Mouse (Mus musculus) adrenal gland, postnatal 25 days (tissue): Measurements from ENCODE around the gene Cdk5rap2. TPM values are rescaled to one million over a fixed set of nuclear protein-coding genes. Genes with fewer than 3 reads are reported as not detected.

ENCODE experiments used
- DNase-seq: peaks from one replicate; pipeline ENCODE4 v3.0.0; 2021; ENCODE audit warnings: mixed read lengths
- total RNA-seq: library from RNA; stranded (reverse); gene quantifications from 2 replicates; pipeline ENCODE4 v1.2.3, GENCODE M21; 2021

Cdk5rap2 gene
- total RNA-seq, 1 experiment from 2014 or later, result 49.8 TPM

DNA sequence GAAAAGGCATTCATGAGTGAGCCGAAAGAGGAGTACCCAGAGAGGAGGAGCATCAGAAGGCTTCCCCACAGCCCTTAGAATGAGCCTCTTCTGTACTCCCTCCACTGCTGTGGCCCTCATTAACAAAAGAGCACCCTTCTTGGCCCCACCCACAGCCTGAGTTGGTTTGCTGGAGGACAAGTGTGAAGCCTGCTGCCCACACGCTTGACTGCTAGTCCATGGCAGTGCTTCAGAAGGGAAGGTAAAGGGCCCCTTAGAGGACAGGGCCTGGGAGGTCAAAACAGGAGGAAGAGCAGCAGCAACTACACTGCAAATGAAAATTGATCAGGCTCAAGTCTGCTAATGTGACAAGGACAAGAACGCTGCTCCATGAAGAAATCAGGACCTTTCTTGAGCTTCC is 56.6 kb downstream of the Cdk5rap2 start:
- no peak for DNase-seq

DNA sequence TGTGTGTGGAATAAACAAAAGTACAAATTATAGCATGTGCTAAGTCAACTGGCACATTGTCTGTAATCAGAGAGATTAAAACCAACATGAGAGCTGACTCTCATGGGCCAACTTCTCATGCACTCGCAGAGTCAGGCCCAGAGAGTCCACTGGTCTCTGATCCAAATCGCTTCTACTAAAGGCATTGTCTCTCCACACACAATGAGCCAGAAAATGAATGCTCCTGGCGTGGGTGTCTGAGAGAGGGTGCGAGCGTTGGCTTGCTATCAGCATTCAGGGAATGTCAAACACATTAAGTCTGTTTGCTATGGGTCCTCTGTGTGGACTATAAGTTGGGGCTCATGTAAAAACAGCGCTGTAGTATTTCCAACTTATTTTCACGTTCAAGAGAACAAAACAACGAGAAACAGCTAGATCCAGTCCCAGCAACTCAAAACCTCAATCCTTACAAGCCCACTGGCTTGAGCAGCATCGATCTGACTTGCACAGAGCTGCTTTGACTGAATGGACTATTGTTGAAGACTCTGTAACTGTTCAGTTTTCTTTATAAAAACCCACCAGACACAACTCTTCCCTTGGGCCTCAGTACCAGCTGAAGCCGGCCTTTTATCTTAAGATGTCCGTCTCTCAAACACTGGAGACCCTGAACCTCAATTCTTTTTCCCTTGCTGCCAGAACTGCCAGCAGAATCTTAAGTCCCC is 74.6 kb downstream of the Cdk5rap2 start:
- DNase-seq, result no peak

DNA sequence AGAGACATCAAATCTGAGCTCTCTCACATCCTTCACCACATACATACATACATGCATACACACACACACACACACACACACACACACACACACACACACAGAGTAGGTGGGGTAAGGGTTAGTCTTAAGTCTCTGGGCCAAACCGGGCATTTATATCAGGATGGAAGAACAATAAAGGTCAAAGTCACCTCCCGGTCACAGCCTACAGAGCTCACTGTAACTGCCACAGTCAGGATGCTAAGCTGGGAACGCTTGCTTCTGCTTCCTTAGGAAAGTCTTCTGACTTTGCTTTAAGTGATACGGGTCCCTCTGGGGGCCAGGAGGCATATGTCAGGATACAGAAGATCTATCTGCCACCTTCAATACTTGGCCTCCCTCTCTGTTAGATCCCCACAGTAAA is 75.2 kb downstream of the Cdk5rap2 start:
- no peak for DNase-seq

DNA sequence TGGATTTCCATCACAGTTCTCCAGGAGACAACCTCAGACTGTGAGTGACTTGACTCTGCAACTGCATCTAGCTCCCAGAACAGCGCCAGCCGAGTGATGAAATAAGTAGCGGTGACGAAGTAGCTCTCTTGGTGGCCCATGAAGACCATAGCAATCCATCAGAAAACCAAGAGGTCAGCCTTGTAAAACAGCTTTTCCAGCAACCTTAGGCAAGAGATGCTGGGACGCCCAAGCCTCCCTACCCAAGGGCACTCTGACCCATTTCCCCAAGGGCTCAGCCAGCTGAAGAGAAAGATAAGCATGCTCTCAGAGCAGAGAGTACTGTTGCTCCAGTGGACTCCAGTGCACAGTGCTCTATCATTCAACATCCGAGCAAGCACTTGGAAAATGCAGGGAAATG is 77.3 kb downstream of the Cdk5rap2 start:
- DNase-seq, result peak; percentile 31

DNA sequence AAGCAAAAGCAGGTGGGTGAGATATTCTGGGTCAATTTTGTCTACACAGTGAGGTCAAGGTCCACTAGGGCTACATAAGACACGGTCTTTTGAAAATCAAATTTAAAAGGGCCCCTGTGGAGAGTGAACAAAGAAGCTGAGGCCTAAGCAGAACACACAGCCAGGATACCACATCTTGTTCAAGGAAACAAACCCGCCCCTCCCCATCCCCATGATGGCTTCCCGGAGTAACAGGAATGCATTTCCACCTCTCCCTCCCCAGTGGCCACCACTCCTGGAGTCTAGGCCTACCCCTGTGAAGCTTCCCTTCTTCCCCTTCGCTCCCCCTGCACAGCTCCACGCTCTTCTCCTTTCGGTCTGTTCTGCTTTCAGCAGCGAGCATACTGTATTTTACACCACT is 77.7 kb downstream of the Cdk5rap2 start:
- DNase-seq, result no peak

DNA sequence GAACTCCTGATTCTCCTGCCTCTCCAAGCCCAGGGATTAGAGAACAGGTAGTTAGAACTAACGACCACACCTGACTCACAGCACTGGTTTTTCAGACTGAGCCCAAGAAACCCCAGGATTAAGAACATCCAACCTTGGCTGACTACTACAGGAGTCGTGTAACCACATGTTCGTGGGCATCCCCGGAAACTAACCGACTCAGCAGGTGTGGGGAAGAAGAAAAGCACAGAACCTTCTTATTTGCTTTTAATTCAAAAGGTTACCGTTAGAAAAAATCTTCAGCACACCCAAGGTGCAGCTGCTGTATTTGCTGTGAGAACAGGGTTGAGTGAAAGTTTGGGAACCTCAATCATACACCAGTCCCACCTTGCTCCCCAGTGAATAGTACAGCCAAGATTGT is 79.1 kb downstream of the Cdk5rap2 start:
- no peak for DNase-seq

DNA sequence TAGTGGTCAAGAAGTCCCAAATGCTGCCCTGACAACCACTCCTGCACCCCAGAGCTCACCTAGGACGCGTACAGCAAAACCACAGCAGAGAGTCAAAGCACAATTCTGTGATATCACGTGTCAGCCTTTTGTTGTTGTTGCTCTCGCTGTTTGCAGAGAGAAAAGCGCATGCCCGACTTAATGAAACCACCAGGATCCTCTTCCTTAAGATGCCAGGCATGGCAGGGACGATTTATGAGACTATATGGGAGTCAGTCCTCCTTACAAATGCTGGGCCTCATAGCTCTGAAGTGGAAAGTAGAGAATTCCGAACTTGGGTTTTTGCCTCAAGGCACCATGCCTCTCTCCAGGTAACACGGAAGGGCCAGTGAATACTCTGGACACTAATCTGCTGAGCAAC is 82.2 kb downstream of the Cdk5rap2 start:
- DNase-seq, result no peak

DNA sequence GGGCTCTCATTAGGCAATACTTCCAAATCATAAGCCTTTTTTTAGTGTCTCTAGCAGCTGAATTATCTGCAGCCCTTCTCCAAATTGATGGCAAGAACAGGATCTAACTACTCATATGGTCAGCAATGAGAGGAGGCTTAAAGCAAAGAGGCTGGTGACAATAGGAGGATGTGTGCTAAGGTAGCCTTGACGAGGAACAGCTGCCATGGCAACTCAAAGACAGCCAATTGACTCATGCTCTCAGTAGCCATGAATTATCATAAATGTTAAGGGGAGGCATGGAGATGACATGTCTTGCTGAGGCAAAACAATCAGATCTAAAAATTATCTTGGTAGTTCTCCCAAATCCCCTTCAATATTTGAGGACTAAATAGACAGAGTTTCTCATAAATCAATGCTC is 82.8 kb downstream of the Cdk5rap2 start:
- peak; percentile 20 for DNase-seq

DNA sequence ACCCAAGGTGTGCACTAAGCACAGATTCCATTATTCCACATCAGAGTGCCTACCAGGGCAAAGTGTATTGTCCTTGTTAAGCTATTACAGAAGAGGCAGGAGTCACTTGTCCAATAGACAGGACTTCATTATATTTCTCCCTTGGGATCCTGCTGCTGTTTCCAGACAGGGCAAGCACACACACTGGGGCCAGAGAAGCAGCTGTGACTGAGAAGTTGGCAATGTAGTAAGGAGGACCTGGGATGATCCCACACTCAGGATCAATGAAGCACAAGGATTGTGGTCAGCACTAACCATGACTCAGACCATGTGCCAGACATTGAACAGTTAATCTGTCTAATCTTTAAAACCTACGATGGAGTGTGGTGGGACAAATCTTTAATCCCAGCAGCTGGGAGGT is 88.7 kb downstream of the Cdk5rap2 start:
- DNase-seq, result no peak

DNA sequence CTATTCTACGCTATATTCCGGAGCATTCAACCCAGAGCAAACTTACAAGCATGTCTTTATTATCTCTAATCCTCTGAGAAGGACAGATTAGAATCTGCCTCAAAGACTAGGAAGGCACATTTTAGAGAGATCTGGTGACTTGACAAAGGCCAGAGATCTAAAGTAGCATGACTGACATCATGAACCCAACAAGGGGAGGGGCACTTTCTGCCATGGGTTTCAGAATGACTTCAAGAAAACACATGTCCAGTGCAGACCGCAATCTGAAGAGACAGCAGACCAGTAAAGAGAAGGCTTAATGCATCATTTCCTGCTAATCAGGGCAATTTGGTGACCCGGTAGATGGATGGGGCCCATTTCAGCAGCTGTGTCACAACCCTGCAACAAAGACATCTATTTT is 98.1 kb downstream of the Cdk5rap2 start:
- DNase-seq, result no peak

DNA sequence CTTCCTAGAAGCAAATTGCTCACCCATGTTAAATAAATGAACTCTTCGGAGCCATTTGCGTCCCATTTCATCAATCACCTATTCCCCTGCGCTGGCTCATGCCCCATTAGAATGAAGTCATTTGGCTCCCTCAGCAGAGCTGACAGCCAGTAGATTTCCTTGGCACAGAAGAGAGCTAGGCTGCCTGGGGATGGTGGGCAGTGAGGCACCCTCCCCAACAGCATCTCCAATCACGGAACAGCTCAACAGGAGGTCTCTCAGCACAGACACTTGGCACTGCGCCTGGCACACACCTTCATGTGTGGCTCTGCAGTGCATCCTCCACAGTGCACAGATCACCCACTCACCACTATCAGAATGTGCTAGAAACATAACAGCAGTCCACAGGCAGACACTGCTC is 98.7 kb downstream of the Cdk5rap2 start:
- DNase-seq, result peak; percentile 21

DNA sequence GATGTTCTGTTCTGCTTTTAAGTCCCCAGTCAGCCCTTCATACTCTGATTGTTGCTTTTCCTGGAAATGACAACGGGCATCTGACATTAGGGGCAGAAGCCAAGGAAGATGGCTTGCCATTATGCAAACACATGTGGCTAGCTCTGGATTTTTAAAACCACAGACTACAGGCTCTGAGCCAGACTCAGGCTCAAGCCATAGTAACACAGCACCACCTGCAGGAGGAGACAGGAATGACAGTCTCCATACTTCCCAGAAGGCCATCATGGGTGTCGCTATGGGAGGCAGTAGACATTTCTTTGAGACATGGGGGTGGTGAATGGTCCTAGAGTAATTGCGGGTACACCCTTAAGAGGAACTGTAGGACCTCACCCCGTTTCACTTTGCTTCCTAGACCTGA is 103.0 kb downstream of the Cdk5rap2 start:
- DNase-seq, result peak; percentile 78

DNA sequence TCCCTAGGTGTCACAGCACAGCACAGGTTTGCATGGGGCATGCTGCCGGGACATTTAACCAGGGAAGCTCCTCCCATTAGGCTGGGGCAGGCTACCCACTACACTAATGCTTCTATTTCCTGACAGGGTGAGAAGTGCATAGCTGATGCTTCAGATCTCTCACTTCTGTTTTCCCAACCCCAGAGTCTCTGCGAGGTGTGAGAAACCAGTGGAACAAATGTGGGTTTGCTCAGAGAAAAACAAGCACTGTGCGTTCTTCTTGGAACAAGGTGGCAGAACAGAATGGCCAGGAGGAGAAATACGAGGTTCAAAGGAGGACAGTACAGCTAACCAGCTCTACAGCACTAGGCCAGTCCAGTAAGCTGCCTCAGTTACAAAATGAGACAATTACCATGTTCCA is 106.4 kb downstream of the Cdk5rap2 start:
- DNase-seq, result no peak

DNA sequence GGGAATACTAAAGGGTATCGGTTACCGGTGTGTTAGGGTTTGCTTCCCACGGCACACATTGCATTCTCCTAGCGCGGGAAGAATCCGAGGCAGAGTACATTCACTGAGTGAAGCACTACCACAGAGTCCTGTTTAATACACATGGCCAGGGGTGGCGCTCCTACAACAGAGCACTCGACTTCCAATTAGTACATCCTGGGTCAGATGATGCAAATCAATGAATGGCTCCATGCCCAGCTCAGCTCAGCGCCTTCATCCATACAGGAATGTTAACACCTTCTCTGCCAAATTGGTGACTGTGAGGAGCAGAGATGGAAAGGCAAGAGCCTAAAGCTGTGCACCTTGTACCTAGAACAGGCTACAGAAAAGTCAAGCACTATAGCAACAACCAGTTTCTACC is 109.1 kb downstream of the Cdk5rap2 start:
- no peak for DNase-seq

DNA sequence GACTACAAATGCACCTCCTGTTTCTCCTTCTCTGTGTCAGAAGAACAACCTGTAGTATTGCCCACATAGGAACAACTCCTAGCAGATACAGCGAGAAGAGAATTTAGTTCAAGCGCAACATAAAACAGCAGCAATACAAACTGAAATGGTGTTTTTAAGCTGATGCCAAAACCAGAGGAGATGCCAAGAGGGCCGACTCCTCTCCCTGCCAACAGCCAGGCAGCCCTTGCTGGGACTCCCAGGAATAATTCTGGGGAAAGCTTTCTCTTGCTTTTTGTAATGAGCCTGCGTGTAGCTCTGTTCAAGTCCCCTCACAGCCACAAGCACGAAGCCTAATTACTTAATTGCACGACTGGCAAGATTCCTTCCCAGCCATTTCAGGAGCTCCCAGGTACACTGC is 120.9 kb downstream of the Cdk5rap2 start:
- no peak for DNase-seq

DNA sequence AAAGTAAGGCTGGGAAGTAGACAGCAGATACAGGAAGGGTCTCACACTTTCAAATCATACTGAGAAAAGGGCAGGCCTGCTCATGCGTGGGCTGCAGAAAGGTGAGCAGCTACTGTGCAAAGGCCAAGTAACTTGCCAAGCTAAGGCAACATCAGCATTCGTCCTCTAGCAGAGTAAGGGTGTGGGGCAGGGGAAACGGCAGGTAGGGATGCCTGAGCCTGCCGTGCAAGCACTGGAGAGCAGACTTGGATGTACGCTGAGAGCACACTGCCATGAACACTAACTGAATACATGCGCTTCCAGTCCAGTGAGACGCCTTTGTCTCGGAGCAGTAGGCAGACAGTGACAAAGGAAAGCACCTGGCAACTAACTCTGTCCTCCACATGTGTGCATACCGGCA is 127.1 kb downstream of the Cdk5rap2 start:
- no peak for DNase-seq

DNA sequence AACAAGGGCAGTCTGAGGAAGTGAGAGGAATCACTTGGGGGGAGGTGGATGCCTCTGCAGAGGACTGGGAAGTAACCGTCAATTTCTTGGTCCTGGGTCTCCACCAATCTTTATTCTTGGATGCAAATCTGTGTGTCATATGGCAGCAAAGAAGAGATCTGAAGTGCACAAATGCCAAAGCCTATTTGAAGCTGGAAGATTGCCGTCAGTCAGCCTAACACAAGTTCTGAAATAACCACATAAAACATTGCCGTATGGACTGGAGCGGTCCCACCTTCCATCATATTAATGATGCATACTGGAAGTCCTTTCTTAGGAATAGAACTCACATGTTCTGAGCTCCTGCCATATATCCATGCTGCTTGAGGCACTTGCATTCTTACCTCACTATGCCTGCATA is 131.4 kb downstream of the Cdk5rap2 start:
- no peak for DNase-seq

DNA sequence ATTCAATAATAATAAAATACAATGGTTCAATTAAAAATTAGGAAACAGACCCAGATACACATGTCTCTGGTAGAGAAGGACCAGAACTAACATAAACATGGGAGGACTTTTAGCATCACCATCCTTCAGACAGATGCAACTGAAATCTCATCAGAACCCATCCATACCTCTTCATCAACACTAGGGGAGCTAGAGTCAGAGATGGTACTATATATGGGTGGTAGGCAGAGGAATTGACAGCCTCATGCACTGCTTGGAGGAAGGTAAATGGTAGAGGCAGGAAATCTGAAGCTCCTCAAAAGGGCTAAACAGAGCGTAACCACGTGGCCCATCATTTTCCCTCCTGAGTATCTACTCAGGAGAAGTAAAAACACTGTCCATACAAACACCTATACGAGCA is 132.2 kb downstream of the Cdk5rap2 start:
- DNase-seq, result no peak

DNA sequence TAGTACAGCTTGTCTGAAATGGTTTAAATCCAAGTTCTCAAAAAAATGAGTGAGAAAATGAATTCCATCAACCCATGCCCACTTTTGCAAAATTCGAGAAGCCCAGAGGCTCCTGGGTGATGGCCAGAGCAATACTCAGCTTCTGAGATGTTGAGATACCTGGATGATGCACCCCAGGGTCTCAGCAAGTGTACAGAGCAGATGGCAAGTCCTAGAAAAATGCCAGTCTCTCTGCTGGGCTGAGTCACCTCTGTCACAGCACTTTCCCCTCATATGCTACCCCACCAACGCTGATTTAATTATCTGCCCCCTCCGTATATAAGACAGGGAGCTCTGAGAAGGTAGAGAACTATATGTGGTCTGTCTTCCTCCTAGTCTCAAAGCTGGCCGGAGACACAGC is 137.3 kb downstream of the Cdk5rap2 start:
- no peak for DNase-seq

DNA sequence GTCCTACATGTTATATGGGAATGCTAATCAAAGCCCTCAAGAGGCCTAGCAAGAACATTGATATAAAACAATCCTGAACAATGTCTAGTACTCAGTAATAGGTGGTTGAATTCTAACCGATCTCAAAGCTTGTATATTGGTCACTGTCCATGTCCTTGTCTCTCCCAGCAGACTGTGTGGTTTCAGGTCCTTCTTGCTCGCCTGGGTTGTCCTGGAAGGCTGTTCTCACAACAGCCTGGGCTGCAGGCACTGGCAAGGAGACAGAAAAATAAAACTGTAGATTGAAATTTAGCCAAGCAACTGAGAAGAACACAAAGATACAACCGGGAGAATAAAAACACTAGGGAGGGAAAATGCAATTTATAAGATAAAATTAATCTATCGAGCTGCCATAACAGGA is 137.7 kb downstream of the Cdk5rap2 start:
- no peak for DNase-seq

DNA sequence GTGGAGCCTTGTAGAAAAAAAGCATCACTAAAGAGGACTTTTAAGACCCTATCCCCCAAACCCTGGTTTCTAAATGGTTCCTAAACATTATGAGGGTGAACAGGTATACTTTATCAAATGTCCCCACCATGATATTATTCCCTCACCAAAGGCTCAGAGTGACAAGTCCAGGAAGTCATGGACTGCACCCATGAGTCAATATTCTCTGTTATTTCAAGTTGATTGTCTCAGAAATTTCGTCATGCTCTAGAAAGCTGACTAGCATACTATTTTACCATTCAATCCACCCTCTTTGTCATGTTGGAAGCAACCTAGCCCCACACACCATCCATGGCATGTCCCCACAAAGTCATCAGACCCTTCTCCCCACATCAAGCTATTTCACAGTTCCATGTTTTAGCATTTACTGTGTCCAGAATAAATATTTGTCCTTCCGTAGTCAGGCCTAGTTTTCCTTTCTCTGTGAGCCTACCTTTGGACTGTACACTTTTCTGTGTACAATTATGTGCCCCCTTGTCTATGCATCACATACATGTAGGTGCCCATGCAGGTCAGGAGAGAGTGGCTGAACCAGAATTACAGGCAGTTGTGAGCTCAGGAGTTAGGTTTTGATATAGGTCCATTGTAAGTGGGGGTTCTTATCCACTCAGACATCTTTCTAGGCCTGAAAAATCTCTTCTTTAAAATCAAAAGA is 142.9 kb downstream of the Cdk5rap2 start:
- no peak for DNase-seq

DNA sequence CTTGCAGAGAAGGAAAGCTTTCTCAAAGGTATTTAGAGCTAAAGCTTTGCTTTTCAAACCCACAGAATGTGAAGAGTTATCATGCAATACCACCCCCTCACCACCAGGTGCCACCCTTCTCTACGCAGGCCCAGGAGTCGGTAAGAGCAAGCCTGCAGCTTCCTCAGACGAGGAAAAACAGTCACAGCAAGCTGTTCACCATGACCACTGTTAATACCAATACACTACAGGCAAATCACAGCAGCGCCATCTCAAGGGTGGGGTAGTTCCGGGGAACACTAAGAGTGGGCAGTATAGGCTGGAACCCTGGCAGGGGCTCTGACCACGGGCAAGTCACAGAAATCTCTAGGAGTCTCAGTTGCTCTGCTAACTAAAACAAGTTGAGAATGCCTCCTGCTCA is 145.0 kb downstream of the Cdk5rap2 start:
- DNase-seq, result peak; percentile 61

DNA sequence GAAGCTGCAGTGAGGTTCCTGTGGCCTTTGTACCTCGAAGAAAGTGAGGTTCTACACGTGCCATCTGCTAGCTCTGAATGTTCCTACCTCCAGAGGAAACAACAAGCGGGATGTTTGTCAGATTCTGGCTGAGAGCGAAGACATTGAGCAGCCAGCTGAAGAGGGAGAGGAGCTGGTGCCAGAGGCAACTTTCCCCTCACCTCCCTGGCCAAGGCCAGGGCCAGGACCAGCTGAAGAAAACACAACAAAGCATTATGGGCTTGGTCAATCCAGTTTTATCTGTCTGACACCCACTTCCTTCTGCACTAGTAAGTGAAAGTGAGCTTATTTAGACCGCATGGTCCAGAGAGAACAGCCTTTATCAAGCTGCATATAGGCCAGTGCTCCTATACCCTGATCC is 147.4 kb downstream of the Cdk5rap2 start:
- DNase-seq, result no peak

DNA sequence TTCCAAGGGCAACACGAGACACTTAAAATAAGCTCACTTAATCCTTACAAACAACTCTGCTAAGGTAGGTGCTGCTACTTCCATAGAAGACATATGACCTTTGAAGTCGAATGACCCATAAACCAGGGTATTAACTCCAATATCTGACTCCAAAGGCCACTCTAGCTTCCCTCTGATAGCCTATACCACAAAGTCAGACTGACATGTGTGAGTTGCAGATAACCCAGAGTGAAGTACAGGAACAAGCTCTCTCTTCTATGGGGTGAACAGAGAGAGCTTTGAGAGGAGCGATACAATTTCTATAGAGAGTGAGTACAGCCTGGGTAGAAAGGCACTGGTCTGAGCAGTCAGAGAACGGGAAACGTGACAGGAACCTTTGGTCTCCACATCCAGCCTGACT is 148.9 kb downstream of the Cdk5rap2 start:
- DNase-seq, result no peak
